Mouse (Mus musculus): ENCODE data around the gene Tbxas1.

- TF ChIP-seq CTCF (IDR thresholded peaks at IDR 0.05; ENCODE audit: low read depth, low read length) (no peak), POLR2A (IDR thresholded peaks at IDR 0.05; ENCODE audit: extremely low read depth, insufficient read depth, low read length) (no peak)
These were observed 132.9 kb downstream of the Tbxas1 start for GRCm38 (mm10) chr6:39008116-39008515.
